Mouse (Mus musculus) gastrocnemius, adult 2 months (tissue): ENCODE data around the gene Cyp39a1. TPM values are rescaled to one million over a fixed set of nuclear protein-coding genes. Genes with fewer than 3 reads are reported as not detected.

ENCODE experiments used
- DNase-seq: peaks from one replicate; pipeline ENCODE4 v3.0.0; 2022
- H3K27ac ChIP-seq: fragments of 200-600 bp; 2 replicates; pipeline ENCODE4 v1.8.1; 2022; ENCODE audit warnings: mild to moderate bottlenecking
- H3K4me3 ChIP-seq: fragments of 200-600 bp; 2 replicates; pipeline ENCODE4 v1.8.1; 2022; ENCODE audit warnings: mild to moderate bottlenecking, moderate library complexity
- CTCF ChIP-seq: fragments of 200-600 bp; IDR thresholded peaks from 2 replicates; pipeline ENCODE4 v1.8.1; 2022; ENCODE audit warnings: antibody characterized with exemption, mild to moderate bottlenecking, moderate library complexity
- intact Hi-C: fragments of 180-260 bp; cut with DNase I; formaldehyde crosslinking; loops from one replicate; pipeline ENCODE4 v1.15.1; 2025
- total RNA-seq, 2 experiments: library from RNA; stranded (reverse); gene quantifications; 2 replicates each; pipeline ENCODE4 v1.2.3; 2021

Cyp39a1 gene
- total RNA-seq, 2 experiments from 2014 or later, result 3.2 to 3.3 TPM

GRCm38 (mm10) chr17:43701060-43701459 is 33.8 kb downstream of the Cyp39a1 start:
- intact Hi-C loops, result loop anchor here (5.0 kb wide), 1 partner anchor 101 kb away; the partner anchor contains the start of gene Rcan2
- TF ChIP-seq CTCF, result peak; percentile 91
- Histone ChIP-seq H3K4me3 (no peak overlapping the region), H3K27ac (no peak overlapping the region)
- peak; percentile 64 for DNase-seq

DNA sequence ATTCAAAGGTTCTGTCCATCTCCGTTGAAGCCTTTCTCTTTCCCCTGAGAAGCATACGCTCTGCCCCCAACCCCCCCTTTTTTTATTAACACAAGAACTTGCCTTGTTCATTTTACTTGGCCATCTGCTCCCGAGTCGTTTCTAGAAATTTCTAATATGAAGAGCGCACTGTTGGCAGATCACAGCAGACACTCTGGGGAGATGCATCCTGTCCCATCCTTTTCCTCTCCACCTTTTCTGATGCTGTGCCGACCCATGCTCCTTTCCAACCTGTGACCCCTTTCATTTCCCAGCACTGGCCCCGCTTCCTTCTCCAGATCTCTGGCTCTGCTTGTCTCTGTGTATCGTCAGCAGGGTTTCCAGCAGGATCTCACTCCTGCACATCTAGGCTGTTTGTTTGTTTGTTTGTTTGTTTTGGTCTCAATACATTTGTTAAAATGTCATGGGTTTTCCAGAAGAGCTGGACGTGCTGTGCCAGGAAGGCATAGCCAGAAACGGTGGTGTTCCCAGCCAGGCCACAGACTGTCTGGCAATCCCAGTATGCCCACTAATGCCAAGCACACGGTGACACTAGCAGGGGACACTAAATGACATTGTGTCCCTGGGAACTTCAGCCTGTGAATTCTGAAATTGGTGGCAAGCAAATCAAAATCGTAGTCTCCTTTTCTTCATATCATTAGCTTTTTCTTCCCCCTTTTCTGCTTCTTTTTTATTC is 37.1 kb downstream of the Cyp39a1 start:
- Histone ChIP-seq H3K4me3 (no peak overlapping the region), H3K27ac (no peak overlapping the region)
- no peak for DNase-seq
- intact Hi-C loops, result loop anchor here (5.0 kb wide), 1 partner anchor 98 kb away; the partner anchor contains the start of gene Rcan2
- no peak for TF ChIP-seq CTCF

DNA sequence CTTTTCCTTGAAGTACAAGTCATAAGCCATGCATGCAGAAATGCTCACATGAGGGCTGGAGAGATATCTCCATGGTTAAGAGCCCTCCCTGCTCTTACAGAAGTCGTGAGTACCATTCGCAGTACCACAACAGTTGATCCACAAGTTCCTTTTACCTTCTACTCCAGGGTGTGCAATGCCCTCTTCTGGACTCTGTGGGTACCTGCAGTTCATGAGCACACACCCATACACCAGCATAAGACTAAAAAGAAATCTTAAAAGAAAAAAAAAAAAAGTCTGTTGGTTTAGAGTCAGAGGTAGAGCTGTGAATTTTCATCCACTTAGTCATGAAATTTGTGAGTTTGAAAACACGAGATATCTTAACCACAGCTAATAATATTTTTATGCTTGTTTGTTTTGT is 39.5 kb downstream of the Cyp39a1 start:
- TF ChIP-seq CTCF, result no peak
- no peak for DNase-seq
- Histone ChIP-seq H3K27ac (no peak overlapping the region), H3K4me3 (no peak overlapping the region)
- intact Hi-C loops, result no loop called here

DNA sequence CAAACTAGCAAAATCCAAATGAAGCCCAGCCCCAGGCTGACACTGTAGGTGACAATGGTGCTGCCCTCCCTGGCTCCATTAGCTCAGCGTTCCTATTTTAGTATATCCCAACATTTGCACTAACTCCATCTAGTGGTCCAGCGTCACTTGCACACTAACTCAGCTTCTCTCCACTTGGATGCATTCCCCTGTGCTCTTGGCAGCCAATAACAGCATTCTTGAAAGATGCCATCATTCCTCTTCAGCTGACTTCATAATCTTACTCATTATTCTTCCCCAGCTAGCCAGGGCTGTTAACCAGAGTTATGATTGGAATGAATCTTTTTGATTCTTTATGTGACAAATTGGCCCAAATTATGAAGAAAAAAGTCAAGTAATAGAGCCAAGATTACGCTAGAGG is 40.0 kb downstream of the Cyp39a1 start:
- H3K27ac ChIP-seq, result peak overlapping the region; percentile 1; the same call in 1 of the 2 replicates
- peak; percentile 50 for DNase-seq
- intact Hi-C loops, result no loop called here
- peak; percentile 36; the same call in 1 of the 2 replicates for TF ChIP-seq CTCF
- no peak overlapping the region for H3K4me3 ChIP-seq

- intact Hi-C loops, result no loop called here
- no peak overlapping the region for H3K27ac ChIP-seq
- no peak overlapping the region for H3K4me3 ChIP-seq
- TF ChIP-seq CTCF, result no peak
- no peak for DNase-seq
Observed at GRCm38 (mm10) chr17:43711557-43712352, 44.5 kb downstream of the Cyp39a1 start.

GRCm38 (mm10) chr17:43714191-43714590 is 47.0 kb downstream of the Cyp39a1 start:
- no peak for DNase-seq
- intact Hi-C loops, result no loop called here
- no peak overlapping the region for H3K27ac ChIP-seq
- no peak overlapping the region for H3K4me3 ChIP-seq
- no peak for TF ChIP-seq CTCF

DNA sequence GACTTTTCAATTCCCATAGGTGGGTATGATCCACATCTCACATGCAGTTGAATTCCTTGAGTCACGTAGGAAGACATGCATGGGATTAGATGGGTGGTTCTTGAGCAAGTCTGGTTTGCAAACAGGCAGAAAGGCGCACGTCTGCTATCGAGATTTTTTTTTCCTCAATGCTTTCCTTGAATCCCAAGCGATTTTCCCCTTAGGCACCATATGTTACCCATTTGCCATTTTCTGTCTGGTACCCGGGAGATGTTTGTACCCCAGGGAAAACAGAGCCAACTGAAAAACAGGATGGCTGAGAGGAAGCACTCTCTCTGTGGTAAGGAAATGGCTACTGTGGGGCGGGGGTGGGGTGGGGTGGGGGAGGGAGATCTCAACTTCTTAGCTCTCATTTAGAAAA is 49.4 kb downstream of the Cyp39a1 start:
- Histone ChIP-seq H3K4me3 (no peak overlapping the region), H3K27ac (no peak overlapping the region)
- DNase-seq, result no peak
- intact Hi-C loops, result no loop called here
- no peak for TF ChIP-seq CTCF

- no peak for TF ChIP-seq CTCF
- Histone ChIP-seq H3K27ac (no peak overlapping the region), H3K4me3 (no peak overlapping the region)
- intact Hi-C loops, result no loop called here
- DNase-seq, result no peak
Observed at GRCm38 (mm10) chr17:43719401-43719800, 52.2 kb downstream of the Cyp39a1 start.

GRCm38 (mm10) chr17:43724480-43724879 is 57.3 kb downstream of the Cyp39a1 start:
- TF ChIP-seq CTCF, result peak; percentile 16; the same call in 1 of the 2 replicates
- intact Hi-C loops, result no loop called here
- no peak for DNase-seq
- Histone ChIP-seq H3K4me3 (no peak overlapping the region), H3K27ac (no peak overlapping the region)

DNA sequence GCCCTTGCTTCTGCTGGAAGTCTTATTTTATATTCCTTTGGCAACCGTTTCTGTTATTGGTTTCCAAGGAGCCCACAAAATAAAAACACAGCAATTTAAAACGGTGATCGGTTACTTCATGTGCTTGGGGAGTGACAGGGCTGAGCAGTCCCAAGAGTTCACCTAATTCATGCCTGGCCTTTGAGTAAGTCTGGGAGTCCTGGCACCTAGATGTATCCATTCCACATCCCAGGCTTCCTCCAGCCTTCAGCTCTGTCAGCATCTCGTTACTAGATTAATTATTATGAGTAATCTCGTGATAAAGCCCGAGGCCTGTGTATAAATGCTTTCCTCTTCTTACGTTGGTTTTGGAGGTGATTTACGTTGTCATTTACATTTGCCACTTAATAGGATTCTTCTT is 64.1 kb downstream of the Cyp39a1 start:
- DNase-seq, result no peak
- Histone ChIP-seq H3K4me3 (no peak overlapping the region), H3K27ac (no peak overlapping the region)
- intact Hi-C loops, result no loop called here
- TF ChIP-seq CTCF, result no peak

- DNase-seq, result no peak
- intact Hi-C loops, result no loop called here
- Histone ChIP-seq H3K4me3 (no peak overlapping the region), H3K27ac (no peak overlapping the region)
- TF ChIP-seq CTCF, result no peak
Observed at GRCm38 (mm10) chr17:43731976-43732375, 64.8 kb downstream of the Cyp39a1 start.

GRCm38 (mm10) chr17:43734252-43734651 is 67.0 kb downstream of the Cyp39a1 start:
- Histone ChIP-seq H3K4me3 (no peak overlapping the region), H3K27ac (0 out of 2 replicates have a peak overlapping the region, but pooled peaks have one; percentile 36)
- DNase-seq, result no peak
- intact Hi-C loops, result no loop called here
- TF ChIP-seq CTCF, result no peak

GRCm38 (mm10) chr17:43743933-43744332 is 76.7 kb downstream of the Cyp39a1 start:
- no peak for DNase-seq
- TF ChIP-seq CTCF, result no peak
- intact Hi-C loops, result no loop called here
- Histone ChIP-seq H3K27ac (no peak overlapping the region), H3K4me3 (no peak overlapping the region)
